Mouse (Mus musculus) common myeloid progenitor, adult 5-6 weeks (primary cell): ENCODE data around the gene Prdm8. TPM values are rescaled to one million over a fixed set of nuclear protein-coding genes. Genes with fewer than 3 reads are reported as not detected.

ENCODE experiments used
- ATAC-seq: replicated peaks from 2 replicates; pipeline ENCODE4 v1.8.0; 2016; ENCODE audit warnings: low read depth, mild to moderate bottlenecking, moderate TSS enrichment, inconsistent platforms; ENCODE audit not compliant: poor library complexity, severe bottlenecking
- total RNA-seq: library from RNA; stranded (forward); fragments of 200-1000, 187-1606 nt; gene quantifications from 2 replicates; pipeline ENCODE4 v1.2.3, GENCODE M21; 2017

The Prdm8 gene
- total RNA-seq, 1 experiment from 2014 or later: not detected

- ATAC-seq: no peak
Measured at GRCm38 (mm10) chr5:98183031-98183595, 16.1 kb downstream of the Prdm8 start.

DNA sequence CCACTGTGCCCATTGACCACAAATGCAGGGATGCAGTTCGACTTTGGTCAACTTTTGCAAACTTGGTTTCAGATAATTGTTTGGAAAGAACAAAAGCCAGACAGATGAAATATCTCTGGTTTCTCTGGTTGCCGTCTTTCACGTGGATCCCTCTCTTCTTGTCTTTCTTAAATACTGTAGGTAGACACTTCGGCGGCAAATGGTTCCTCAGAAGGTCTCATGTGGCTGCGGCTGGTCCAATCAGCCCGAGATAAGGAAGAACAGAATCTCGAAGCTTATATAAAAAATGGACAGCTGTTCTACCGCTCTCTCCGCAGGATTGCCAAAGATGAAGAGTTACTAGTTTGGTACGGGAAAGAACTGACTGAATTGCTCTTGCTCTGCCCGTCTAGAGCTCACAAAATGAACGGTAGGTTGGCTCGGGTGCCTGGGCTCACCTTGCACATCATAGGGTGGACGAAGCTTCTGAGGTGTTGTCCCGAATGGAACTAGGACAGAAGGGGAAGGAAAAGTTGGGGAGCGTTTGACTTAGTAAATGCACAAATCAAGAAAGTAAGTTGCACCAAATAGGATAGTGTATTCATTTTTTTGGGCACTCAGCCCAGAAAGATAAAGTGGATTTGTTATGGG, 17.4 kb downstream of the Prdm8 start:
- no peak for ATAC-seq

DNA sequence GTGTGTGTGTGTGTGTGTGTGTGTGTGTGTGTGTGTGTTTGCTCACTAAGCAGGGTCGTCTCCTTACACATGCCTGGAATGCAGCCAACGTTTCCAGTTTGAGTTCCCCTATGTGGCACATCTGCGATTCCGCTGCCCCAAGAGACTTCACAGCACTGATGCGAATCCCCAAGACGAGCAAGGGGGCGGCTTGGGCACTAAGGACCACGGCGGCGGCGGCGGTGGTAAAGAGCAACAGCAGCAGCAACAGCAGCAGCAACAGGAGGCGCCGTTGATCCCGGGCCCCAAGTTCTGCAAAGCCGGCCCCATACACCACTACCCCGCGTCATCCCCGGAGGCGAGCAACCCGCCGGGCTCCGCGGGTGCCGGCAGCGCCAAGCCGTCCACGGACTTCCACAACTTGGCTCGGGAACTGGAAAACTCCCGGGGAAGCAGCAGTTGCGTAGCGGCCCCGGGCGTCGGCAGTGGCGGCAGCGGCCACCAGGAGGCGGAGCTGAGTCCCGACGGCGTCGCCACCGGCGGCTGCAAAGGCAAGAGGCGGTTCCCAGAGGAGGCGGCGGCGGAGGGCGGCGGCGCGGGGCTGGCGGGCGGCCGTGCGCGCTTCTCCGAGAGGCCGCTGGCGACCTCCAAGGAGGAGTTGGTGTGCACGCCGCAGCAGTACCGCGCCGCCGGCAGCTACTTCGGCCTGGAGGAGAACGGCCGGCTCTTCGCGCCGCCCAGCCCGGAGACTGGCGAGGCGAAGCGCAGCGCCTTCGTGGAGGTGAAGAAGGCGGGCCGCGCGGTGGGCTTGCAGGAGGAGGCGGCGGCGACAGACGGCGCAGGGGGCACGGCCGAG, 18.2 kb downstream of the Prdm8 start:
- ATAC-seq: peak; percentile 67

GRCm38 (mm10) chr5:98185806-98186751, 19.1 kb downstream of the Prdm8 start:
- ATAC-seq: peak; percentile 46

DNA sequence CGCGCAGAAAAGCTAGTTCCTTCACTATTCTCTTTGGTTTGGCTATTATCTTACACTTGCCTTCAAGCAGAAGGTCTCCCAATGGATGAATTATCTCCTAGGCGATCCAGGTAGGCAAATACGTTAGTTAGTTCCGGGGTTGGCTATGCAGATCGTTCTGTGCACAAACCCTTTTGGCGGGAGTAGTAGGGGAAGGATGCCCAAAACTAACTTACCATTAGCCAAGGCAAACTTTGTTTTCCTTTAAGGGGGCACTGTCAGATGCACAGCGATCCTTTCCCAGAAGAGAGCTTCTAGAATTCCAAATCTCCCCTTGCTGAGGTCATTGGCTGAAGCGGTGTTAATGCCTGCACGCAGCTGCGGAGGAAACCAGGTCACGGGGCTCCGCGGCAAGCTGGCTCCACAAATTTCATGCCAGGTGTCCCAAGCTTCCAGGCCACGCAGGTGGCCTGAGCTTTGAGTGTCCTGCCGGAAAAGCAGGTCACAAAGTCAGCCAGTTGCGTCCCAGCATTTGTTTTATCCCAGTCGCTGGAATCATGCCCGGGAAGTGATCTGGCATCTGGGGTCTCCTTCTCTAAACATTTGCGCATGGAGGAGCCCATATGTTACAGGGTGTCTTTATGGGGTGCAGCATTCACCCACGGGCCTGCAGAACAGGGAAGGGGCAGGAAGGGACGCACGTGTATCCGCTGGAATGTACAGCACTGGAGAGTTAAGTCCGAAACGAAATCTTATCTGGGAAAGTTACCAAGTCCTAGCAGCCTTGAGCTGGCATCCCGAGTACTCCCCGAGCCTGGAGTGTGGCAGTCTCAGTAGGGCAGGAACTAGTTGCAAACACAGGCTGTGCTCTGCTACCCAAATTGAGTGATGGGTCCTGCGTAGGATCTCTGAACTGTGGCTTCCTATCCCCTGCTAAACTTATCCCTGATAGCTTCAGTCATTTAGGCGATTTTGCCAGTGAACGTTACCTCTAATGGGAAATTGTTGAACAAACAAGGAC, 22.5 kb downstream of the Prdm8 start:
- ATAC-seq: no peak

DNA sequence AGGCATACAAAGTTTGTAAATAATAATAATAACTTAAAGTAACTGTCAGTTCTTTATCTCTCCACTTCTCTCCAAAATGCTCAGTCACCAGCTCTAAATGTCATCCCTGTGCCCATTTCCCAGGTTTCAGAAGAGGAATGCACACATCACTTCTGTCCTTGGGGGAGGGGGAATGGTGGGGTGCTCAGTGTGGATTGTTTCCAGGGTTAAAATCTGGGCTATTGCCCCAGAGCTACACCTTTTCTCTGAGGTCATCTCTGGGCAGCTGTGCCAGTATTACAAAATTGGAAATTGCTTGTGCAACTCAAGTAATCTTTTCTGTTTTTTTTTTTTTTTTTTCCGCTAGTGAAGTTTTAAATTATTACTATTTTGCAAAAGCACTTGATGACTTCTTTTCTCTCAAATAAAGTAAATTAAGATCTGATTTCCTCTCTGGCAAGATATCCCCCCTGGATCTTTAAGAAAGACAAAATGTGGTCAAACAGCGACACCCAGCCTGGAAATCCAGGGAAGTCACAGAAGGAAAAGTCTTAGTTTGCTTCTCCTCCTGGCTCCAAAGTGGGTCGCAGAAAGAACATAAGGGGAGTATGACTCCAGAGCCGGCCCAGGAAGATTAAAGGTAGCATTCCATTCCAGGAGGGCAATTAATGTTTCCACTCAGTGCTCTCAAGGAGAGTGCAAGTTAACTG, 25.4 kb downstream of the Prdm8 start:
- ATAC-seq: no peak

DNA sequence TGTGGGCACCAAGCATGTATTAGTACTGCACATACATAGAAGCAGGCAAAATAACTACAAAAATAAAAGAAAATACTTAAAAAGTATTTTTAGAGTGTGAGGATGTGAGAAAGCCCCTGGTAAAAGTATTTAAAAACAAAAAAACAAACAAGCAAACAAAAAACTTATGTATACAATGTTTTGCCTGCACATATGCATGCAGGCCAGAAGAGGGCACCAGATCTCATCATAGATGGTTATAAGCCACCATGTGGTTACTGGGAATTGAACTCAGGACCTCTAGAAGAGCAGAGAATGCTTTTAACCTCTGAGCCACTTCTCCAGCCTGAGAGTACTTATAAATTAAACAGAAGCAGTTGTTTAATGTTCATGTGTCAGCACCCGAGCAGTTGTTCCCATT, 28.0 kb downstream of the Prdm8 start:
- ATAC-seq: no peak

GRCm38 (mm10) chr5:98198412-98199218, 31.6 kb downstream of the Prdm8 start:
- ATAC-seq: peak; percentile 47

- ATAC-seq: peak; percentile 58
Measured at GRCm38 (mm10) chr5:98199219-98199552, 32.2 kb downstream of the Prdm8 start.

DNA sequence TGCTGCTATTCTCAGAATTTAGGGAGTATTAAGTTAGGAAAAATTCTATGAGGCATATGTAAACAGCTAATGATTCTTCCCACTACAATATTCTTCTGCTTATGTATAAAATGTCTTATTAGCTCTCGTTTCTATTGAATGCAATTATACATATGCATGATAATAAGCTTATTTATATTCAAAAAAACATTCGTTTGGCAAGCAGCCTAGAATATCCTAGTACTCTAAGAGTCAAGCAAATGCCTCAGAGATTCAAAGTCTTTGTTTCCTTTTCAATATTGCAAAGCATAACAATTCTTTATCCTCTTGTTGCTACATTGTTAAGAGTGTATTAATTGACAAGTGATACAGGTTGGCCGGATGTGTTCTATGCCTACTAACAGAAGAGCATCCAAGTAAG, 34.6 kb downstream of the Prdm8 start:
- ATAC-seq: no peak

DNA sequence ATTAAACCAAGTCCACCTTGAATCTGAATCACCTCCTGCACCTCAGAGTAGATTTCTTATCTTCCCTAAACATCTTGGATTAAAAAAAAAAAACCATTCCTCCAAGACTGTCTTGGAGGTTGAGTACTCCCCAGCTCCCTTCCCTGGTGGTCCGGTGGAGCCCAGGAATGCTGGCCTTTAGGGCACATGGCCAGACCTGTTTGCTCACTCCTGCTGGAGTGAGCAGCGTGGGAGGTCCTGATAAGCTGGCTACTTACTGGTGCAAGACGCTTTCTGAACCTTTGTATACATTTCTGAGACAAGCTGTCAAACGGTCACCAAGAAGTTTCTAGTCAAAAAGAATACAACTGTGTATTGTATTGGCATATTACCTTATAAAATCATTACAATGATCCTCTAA, 36.0 kb downstream of the Prdm8 start:
- ATAC-seq: no peak

GRCm38 (mm10) chr5:98212501-98212900, 45.5 kb downstream of the Prdm8 start:
- ATAC-seq: no peak

GRCm38 (mm10) chr5:98221956-98222355, 55.0 kb downstream of the Prdm8 start:
- ATAC-seq: no peak

- no peak for ATAC-seq
Measured at GRCm38 (mm10) chr5:98226710-98227109, 59.7 kb downstream of the Prdm8 start.

DNA sequence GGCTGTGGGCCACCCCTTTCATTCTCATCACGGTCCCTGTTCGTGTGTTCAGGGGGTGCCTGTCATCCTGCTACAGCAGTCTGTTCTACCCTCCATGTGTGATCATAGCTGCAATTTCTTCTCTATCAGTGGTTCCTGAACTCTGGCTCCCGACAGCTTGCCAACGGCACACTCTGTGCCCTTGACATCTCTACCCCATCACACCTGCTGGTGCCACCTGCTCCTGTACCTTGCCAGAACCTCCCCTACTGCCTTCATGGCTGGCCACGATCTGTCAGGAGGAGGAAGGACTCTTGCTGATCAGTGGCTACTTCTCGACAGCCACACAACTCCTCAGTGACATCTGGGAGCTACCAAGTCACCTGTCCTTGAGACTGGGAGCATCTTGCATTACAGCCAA, 62.5 kb downstream of the Prdm8 start:
- ATAC-seq: no peak

DNA sequence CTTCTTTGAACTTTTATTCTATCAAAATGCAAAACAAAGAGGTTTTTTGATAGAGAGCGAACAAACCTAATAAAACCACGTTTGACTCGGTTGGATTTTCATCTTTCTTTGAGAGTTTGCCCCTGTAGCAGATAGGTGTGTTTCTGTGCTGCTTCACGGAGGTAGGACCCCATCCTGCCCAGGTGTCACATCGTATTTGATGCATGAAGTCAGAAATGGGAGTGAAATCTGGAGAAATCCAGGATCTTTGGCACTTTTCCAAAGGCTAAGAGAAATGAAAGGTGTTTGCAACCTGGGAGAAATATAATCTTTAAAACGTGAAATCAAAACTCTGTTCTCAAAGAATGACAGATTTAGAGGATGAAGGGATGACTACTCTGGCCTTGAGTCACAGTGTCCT, 71.5 kb downstream of the Prdm8 start:
- ATAC-seq: no peak
